15 mouse cellular contexts compared by ENCODE assay signal in the genomic region with DNA sequence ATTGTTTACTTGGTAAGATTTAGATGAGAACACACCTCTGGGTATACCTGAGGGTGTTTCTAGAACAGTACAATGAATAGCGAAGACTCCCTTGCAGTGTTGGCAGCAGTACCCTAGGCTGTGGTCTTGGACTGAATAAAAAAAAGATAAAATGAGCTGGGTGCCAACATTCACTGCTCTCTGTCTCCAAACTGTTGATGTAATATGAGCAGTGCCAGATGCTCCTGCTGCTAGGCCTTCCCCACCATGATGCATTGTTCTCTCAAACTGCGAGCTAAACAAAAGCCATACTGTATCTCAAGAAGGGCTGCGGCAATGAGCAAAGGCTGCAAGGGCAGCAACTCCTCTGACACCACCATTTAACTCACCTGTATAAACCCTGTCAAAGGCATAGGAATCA. TPM values are rescaled to one million over a fixed set of nuclear protein-coding genes. Genes with fewer than 3 reads are reported as not detected.
DNase-seq lines count a peak whose midpoint lies in the region; ATAC-seq and TF ChIP-seq lines count a peak whose summit lies in the region.
"Had no signal": no experiment of that assay in that cellular context is flagged by ENCODE, and none has a peak within 500 bp of the region (broad histone marks: within the 10 kb centered on the region; RNA-seq: fewer than 3 reads in every experiment).

No protein-coding gene starts in this region.

- DNase-seq in forebrain, postnatal 0 days, result peak; percentile 21
- peak; percentile 32 for DNase-seq in left cerebral cortex, adult 11 months (ENCODE audit: low spot score)
- no peak for DNase-seq in left cerebral cortex, adult 18-20 months (ENCODE audit: low spot score in 2 of 2)
- DNase-seq in NIH3T3 (ENCODE audit: low read depth) (peak; percentile 28), liver (no peak)
- peak; percentile 16 to 26 for DNase-seq in cerebellum, postnatal 14 days
- DNase-seq: right cerebral cortex, postnatal 25 days had no signal

- H3K9me3 ChIP-seq in forebrain, postnatal 0 days (ENCODE audit: low read length), result no peaks in the 10 kb centered on the region
- H3K9me3 ChIP-seq in forebrain, embryonic 13.5 days (replicated peaks), result no peaks in the 10 kb centered on the region
- H3K9me3 ChIP-seq: hindbrain, embryonic 15.5 days; midbrain, embryonic 10.5 days had no signal

- H3K4me2 ChIP-seq in forebrain, postnatal 0 days (ENCODE audit: low read depth), result no peak overlapping the region
- no peak overlapping the region for H3K4me2 ChIP-seq in forebrain, embryonic 13.5 days
- H3K4me2 ChIP-seq: hindbrain, embryonic 15.5 days; liver, embryonic 11.5 days had no signal

- no peak overlapping the region for H3K9ac ChIP-seq in forebrain, postnatal 0 days
- H3K9ac ChIP-seq in forebrain, embryonic 13.5 days, result no peak overlapping the region
- H3K9ac ChIP-seq: hindbrain, embryonic 15.5 days had no signal

- H3K27me3 ChIP-seq in forebrain, postnatal 0 days (ENCODE audit: insufficient read depth, low read length), result no peaks in the 10 kb centered on the region
- no peaks in the 10 kb centered on the region for H3K27me3 ChIP-seq in forebrain, embryonic 13.5 days
- H3K27me3 ChIP-seq: hindbrain, embryonic 15.5 days had no signal

- no peaks in the 10 kb centered on the region for H3K4me1 ChIP-seq in forebrain, postnatal 0 days (ENCODE audit: insufficient read depth)
- peaks cover 8% of the 10 kb centered on the region; the same call in 1 of the 2 replicates for H3K4me1 ChIP-seq in forebrain, embryonic 13.5 days
- H3K4me1 ChIP-seq: hindbrain, embryonic 15.5 days had no signal

- H3K4me3 ChIP-seq in forebrain, postnatal 0 days (ENCODE audit: low read depth, low read length), result no peak overlapping the region
- no peak overlapping the region for H3K4me3 ChIP-seq in forebrain, embryonic 13.5 days
- H3K4me3 ChIP-seq: hindbrain, embryonic 15.5 days; left cerebral cortex, adult 2 months; midbrain, embryonic 10.5 days; myocyte had no signal

- no peaks in the 10 kb centered on the region for H3K36me3 ChIP-seq in forebrain, postnatal 0 days (ENCODE audit: insufficient read depth)
- H3K36me3 ChIP-seq in forebrain, embryonic 13.5 days (ENCODE audit: poor library complexity, severe bottlenecking), result no peaks in the 10 kb centered on the region
- H3K36me3 ChIP-seq: hindbrain, embryonic 15.5 days; midbrain, embryonic 10.5 days had no signal

- no peak overlapping the region for H3K27ac ChIP-seq in forebrain, postnatal 0 days (ENCODE audit: low read depth, low read length)
- H3K27ac ChIP-seq in forebrain, embryonic 13.5 days, result no peak overlapping the region
- H3K27ac ChIP-seq: hindbrain, embryonic 15.5 days; left cerebral cortex, adult 2 months; midbrain, embryonic 10.5 days had no signal

- no peak for TF ChIP-seq CTCF in forebrain, postnatal 0 days (IDR thresholded peaks at IDR 0.05; ENCODE audit: low read depth)

- 49% methylated on average over 3 of the region's 3 CpGs for WGBS in forebrain, postnatal 0 days
- 68% methylated on average over 3 of the region's 3 CpGs for WGBS in forebrain, embryonic 13.5 days

- peak; percentile 32; the same call in 1 of the 2 replicates for ATAC-seq in forebrain, postnatal 0 days
- no peak for ATAC-seq in forebrain, embryonic 13.5 days
- ATAC-seq: activated CD4-positive, CD25-positive, alpha-beta regulatory T cell, adult 4 months; CD4-positive, CD25-positive, alpha-beta regulatory T cell, adult 4 months had no signal

RNA-seq across cellular contexts. Expression of gene Cdc42bpa, which starts 29.0 kb away (rescaled TPM):
- total RNA-seq in forebrain, postnatal 0 days (2014; rRNA removed), result 92.9 and 111 TPM in 2 replicates
- polyA plus RNA-seq in forebrain, postnatal 0 days (2015; fragmentation: Nextera tagmentation; extraction: Ambion mirVana), result 14.0 and 25.2 TPM in 2 replicates
- polyA plus RNA-seq in forebrain, embryonic 13.5 days (2015; fragmentation: Nextera tagmentation; extraction: Ambion mirVana), result 22.0 and 23.9 TPM in 2 replicates
- 100 to 1,000 TPM; 223 to 236 TPM for total RNA-seq in left cerebral cortex, adult 18-20 months (2021)

Comparison
In these comparisons a context has a peak if more than half of its experiments do, and no peak if none do; other contexts are left out.
1. DNase-seq: peak in forebrain, postnatal 0 days (single experiment), left cerebral cortex, adult 11 months (single experiment), NIH3T3 (single experiment) and cerebellum, postnatal 14 days (2 of 2); none in left cerebral cortex, adult 18-20 months (0 of 2) and liver (single experiment).